Mouse (Mus musculus): ENCODE measurements at regions not wholly inside any gene's neighbourhood (a gene's known extent, or its start where the extent isn't known, plus 50 kb on each side); places are given as distances from the start of the nearest gene placed in this dataset.

DNA sequence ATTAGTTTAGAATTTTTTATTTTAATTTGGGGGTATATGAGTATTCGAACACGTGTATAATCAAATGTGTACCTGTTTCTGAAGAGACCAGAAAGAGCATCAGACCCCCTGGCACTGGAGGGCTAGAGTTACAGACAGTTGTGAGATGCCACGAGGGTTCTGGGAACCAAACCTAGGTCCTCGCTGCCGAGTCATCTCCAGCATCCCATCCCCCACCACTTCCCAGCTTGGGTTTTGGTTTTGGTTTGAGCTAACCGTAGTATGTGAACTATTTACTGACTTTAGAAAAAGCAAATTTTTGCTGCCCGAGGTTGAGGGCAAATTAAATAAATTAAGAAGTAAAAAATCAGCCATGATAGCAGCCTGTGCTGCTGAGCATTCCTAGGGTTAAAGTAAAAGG, 74.9 kb upstream of the Epcam start:
- DNase-seq (ENCODE audit: low read depth, low spot score) = no peak
- Histone ChIP-seq H3K27me3 (ENCODE audit: control insufficient read depth, insufficient read depth, low read length, poor library complexity, severe bottlenecking) (no peaks in the 10 kb centered on the region), H3K36me3 (ENCODE audit: control insufficient read depth, insufficient read depth, low read length, poor library complexity, severe bottlenecking) (no peaks in the 10 kb centered on the region)

GRCm38 (mm10) chr17:87563375-87563774, 72.4 kb upstream of the Epcam start:
- no peak for DNase-seq (ENCODE audit: low read depth, low spot score)
- H3K27me3 ChIP-seq (ENCODE audit: control insufficient read depth, insufficient read depth, low read length, poor library complexity, severe bottlenecking) = no peaks in the 10 kb centered on the region
- no peaks in the 10 kb centered on the region for H3K36me3 ChIP-seq (ENCODE audit: control insufficient read depth, insufficient read depth, low read length, poor library complexity, severe bottlenecking)

DNA sequence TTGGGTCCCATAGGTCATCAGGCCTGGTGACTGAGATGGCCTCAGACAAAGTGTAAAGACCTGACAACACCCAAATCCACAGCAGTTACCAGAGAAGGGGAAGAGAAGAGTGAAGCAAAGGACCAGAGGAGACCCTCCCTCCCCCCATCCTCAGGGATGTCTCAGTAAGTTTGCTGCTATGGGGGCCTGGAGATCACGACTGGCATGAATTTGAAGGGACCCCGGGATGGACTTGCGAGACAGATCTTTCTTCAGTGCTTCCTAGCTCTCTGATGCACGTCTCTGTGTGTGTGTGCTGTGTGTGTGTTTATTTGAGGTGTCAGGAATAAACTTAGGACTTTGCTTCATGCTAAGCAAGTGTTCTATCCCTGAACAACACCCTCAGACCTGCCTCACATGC, 70.1 kb upstream of the Epcam start:
- no peak for DNase-seq (ENCODE audit: low read depth, low spot score)
- no peaks in the 10 kb centered on the region for H3K27me3 ChIP-seq (ENCODE audit: control insufficient read depth, insufficient read depth, low read length, poor library complexity, severe bottlenecking)
- no peaks in the 10 kb centered on the region for H3K36me3 ChIP-seq (ENCODE audit: control insufficient read depth, insufficient read depth, low read length, poor library complexity, severe bottlenecking)

GRCm38 (mm10) chr17:87566296-87566695, 69.5 kb upstream of the Epcam start:
- no peak for DNase-seq (ENCODE audit: low read depth, low spot score)
- Histone ChIP-seq H3K36me3 (ENCODE audit: control insufficient read depth, insufficient read depth, low read length, poor library complexity, severe bottlenecking) (no peaks in the 10 kb centered on the region), H3K27me3 (ENCODE audit: control insufficient read depth, insufficient read depth, low read length, poor library complexity, severe bottlenecking) (no peaks in the 10 kb centered on the region)

DNA sequence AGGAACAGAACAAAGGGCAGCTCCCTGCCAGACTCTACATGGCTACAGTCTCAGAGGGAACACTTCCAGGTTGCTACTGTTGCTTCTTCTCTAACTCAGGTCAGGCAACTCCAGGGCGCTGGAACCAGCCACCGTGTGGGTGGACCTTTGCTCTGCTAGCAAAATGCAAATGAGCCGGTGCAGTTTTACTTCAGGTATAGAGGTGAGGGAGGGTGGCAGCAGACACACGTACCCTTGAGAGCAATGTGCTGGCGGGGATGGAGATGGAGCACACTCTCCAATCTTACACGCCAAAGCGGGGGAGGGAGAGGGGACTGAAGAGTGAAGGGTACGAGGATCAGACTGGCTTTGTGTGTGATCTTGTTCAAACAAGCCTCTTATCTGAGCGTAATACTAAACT, 68.8 kb upstream of the Epcam start:
- no peak for DNase-seq (ENCODE audit: low read depth, low spot score)
- Histone ChIP-seq H3K27me3 (ENCODE audit: control insufficient read depth, insufficient read depth, low read length, poor library complexity, severe bottlenecking) (no peaks in the 10 kb centered on the region), H3K36me3 (ENCODE audit: control insufficient read depth, insufficient read depth, low read length, poor library complexity, severe bottlenecking) (no peaks in the 10 kb centered on the region)

- Histone ChIP-seq H3K27me3 (ENCODE audit: control insufficient read depth, insufficient read depth, low read length, poor library complexity, severe bottlenecking) (no peaks in the 10 kb centered on the region), H3K36me3 (ENCODE audit: control insufficient read depth, insufficient read depth, low read length, poor library complexity, severe bottlenecking) (no peaks in the 10 kb centered on the region)
- no peak for DNase-seq (ENCODE audit: low read depth, low spot score)
Observed at GRCm38 (mm10) chr17:87567475-87567874, 68.3 kb upstream of the Epcam start.

- no peaks in the 10 kb centered on the region for H3K36me3 ChIP-seq (ENCODE audit: control insufficient read depth, insufficient read depth, low read length, poor library complexity, severe bottlenecking)
- no peaks in the 10 kb centered on the region for H3K27me3 ChIP-seq (ENCODE audit: control insufficient read depth, insufficient read depth, low read length, poor library complexity, severe bottlenecking)
- DNase-seq (ENCODE audit: low read depth, low spot score) = no peak
Observed at GRCm38 (mm10) chr17:87569981-87570380, 65.8 kb upstream of the Epcam start.

- H3K36me3 ChIP-seq (ENCODE audit: control insufficient read depth, insufficient read depth, low read length, poor library complexity, severe bottlenecking) = no peaks in the 10 kb centered on the region
- DNase-seq (ENCODE audit: low read depth, low spot score) = no peak
- no peaks in the 10 kb centered on the region for H3K27me3 ChIP-seq (ENCODE audit: control insufficient read depth, insufficient read depth, low read length, poor library complexity, severe bottlenecking)
Observed at GRCm38 (mm10) chr17:87570676-87571344, 65.0 kb upstream of the Epcam start.

DNA sequence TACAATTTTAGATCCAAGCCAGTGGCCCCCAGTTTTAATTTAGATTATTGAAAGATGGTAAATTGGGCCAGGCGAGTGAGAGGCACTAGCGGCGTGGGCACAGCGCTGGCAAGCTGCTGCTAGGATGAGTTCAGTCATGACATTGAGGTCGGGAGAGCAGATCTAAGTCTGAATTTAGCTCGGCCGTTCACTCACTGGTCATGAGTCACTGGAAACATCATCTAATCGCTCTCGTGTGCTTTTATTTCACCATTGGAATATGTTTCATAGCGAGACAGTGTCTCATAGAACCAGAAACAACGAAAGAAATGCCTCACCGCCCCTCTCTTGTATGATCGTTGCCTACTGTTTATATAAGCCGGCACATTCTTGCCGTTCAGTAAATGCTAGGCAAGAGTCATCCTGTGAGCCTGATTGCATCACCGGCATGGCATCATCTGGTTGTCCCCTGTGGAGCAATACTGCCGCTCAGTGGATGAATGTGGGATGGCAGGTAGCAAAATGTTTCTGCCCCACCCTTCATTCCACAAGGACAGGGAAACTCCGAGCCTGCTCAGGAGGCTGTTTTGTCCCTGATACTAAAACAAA, 64.3 kb upstream of the Epcam start:
- DNase-seq (ENCODE audit: low read depth, low spot score) = peak; percentile 91
- H3K27me3 ChIP-seq (ENCODE audit: control insufficient read depth, insufficient read depth, low read length, poor library complexity, severe bottlenecking) = no peaks in the 10 kb centered on the region
- no peaks in the 10 kb centered on the region for H3K36me3 ChIP-seq (ENCODE audit: control insufficient read depth, insufficient read depth, low read length, poor library complexity, severe bottlenecking)

GRCm38 (mm10) chr17:87583575-87583974, 52.2 kb upstream of the Epcam start:
- no peak for DNase-seq (ENCODE audit: low read depth, low spot score)
- Histone ChIP-seq H3K36me3 (ENCODE audit: control insufficient read depth, insufficient read depth, low read length, poor library complexity, severe bottlenecking) (no peaks in the 10 kb centered on the region), H3K27me3 (ENCODE audit: control insufficient read depth, insufficient read depth, low read length, poor library complexity, severe bottlenecking) (no peaks in the 10 kb centered on the region)

DNA sequence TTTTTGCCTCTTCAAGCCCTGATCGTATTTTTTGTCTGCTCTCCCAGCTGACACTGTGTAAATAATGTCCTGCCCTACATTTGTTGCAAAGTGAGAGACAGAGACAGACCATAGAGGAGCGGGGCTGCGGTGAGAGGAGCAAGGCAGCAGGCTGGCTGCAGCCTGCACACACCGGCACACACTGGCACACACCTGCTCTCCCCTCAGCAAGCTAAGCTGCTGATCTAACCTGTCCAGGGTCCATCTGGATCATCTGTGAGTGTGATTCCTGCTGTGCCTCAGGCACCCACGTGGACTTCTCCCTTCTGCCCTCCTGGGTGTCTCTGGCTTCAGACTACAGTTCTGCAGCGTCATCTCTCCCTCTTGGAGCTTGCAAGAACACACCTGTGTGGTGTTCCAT, 50.4 kb upstream of the Epcam start:
- no peak for DNase-seq (ENCODE audit: low read depth, low spot score)
- Histone ChIP-seq H3K36me3 (ENCODE audit: control insufficient read depth, insufficient read depth, low read length, poor library complexity, severe bottlenecking) (no peaks in the 10 kb centered on the region), H3K27me3 (ENCODE audit: control insufficient read depth, insufficient read depth, low read length, poor library complexity, severe bottlenecking) (no peaks in the 10 kb centered on the region)
